Mouse (Mus musculus) thymus, adult 2 months (tissue): ENCODE results near the gene Gm20388.

Experiments used
- CTCF ChIP-seq: fragments of 200-500 bp; IDR thresholded peaks from 2 replicates; pipeline ENCODE4 v1.5.1; 2012; ENCODE audit warnings: mild to moderate bottlenecking, control low read depth, low read length, moderate library complexity, borderline replicate concordance; ENCODE audit not compliant: control insufficient read depth, poor library complexity, insufficient read depth; ENCODE audit errors: extremely low read depth
- POLR2A ChIP-seq: fragments of 200-500 bp; IDR thresholded peaks from 2 replicates; pipeline ENCODE4 v1.6.1; 2012; ENCODE audit warnings: mild to moderate bottlenecking, low read length, control low read depth, moderate library complexity; ENCODE audit not compliant: control insufficient read depth, poor library complexity, insufficient read depth; ENCODE audit errors: extremely low read depth

- no peak for TF ChIP-seq CTCF
- TF ChIP-seq POLR2A = no peak
These were observed 2967.6 kb downstream of the Gm20388 start for GRCm38 (mm10) chr8:122878231-122878630.
